Mouse (Mus musculus): Measurements from ENCODE around the gene Doc2g. TPM values are rescaled to one million over a fixed set of nuclear protein-coding genes. Genes with fewer than 3 reads are reported as not detected.
"Not testable (repeated sequence)": the region's sequence is repeated elsewhere in the genome, so short reads cannot be mapped to it uniquely, and the experiment has no call there.

Doc2g gene
- polyA plus RNA-seq, 1 experiment from 2014 or later: 6.1 TPM

GRCm38 (mm10) chr19:4027576-4027975 lies 24.5 kb downstream of the Doc2g start:
- H3K36me3 ChIP-seq (ENCODE audit: insufficient read depth, low read length): no peaks in the 10 kb centered on the region
- H3K9ac ChIP-seq (replicated peaks; ENCODE audit: low read length): no peak overlapping the region
- no peak overlapping the region for H3K4me3 ChIP-seq (ENCODE audit: low read length)
- H3K27ac ChIP-seq (ENCODE audit: low read length): no peak overlapping the region
- H3K4me2 ChIP-seq (replicated peaks; ENCODE audit: low read depth, low read length): no peak overlapping the region
- H3K9me3 ChIP-seq (ENCODE audit: low read length): peaks cover 5% of the 10 kb centered on the region; the same call in 1 of the 2 replicates
- ATAC-seq (ENCODE audit: low FRiP score, low TSS enrichment): no peak
- no peaks in the 10 kb centered on the region for H3K27me3 ChIP-seq (ENCODE audit: insufficient read depth, low read length)
- no peaks in the 10 kb centered on the region for H3K4me1 ChIP-seq (ENCODE audit: insufficient read depth, low read length)

GRCm38 (mm10) chr19:4032668-4033067 lies 29.6 kb downstream of the Doc2g start:
- ATAC-seq (ENCODE audit: low FRiP score, low TSS enrichment): no peak
- WGBS: 72% methylated on average over 7 of the region's 7 CpGs

GRCm38 (mm10) chr19:4033298-4033697 lies 30.2 kb downstream of the Doc2g start:
- Histone ChIP-seq H3K4me1 (ENCODE audit: insufficient read depth, low read length) (peaks cover 18% of the 10 kb centered on the region), H3K9ac (replicated peaks; ENCODE audit: low read length) (no peak overlapping the region), H3K4me2 (replicated peaks; ENCODE audit: low read depth, low read length) (no peak overlapping the region), H3K9me3 (ENCODE audit: low read length) (no peaks in the 10 kb centered on the region), H3K36me3 (ENCODE audit: insufficient read depth, low read length) (peaks cover 4% of the 10 kb centered on the region), H3K27ac (ENCODE audit: low read length) (no peak overlapping the region), H3K4me3 (ENCODE audit: low read length) (no peak overlapping the region), H3K27me3 (ENCODE audit: insufficient read depth, low read length) (no peaks in the 10 kb centered on the region)
- 62% methylated on average over 3 of the region's 3 CpGs for WGBS
- no peak for ATAC-seq (ENCODE audit: low FRiP score, low TSS enrichment)

More at GRCm38 (mm10) chr19:4032668-4033067, 29.6 kb downstream of the Doc2g start:
- peaks cover 14% of the 10 kb centered on the region for H3K4me1 ChIP-seq (ENCODE audit: insufficient read depth, low read length)
- H3K27me3 ChIP-seq (ENCODE audit: insufficient read depth, low read length): no peaks in the 10 kb centered on the region
- H3K36me3 ChIP-seq (ENCODE audit: insufficient read depth, low read length): peaks cover 4% of the 10 kb centered on the region
- no peak overlapping the region for H3K9ac ChIP-seq (replicated peaks; ENCODE audit: low read length)
- no peaks in the 10 kb centered on the region for H3K9me3 ChIP-seq (ENCODE audit: low read length)
- no peak overlapping the region for H3K4me3 ChIP-seq (ENCODE audit: low read length)
- H3K27ac ChIP-seq (ENCODE audit: low read length): no peak overlapping the region
- H3K4me2 ChIP-seq (replicated peaks; ENCODE audit: low read depth, low read length): no peak overlapping the region

GRCm38 (mm10) chr19:4033742-4034141 lies 30.6 kb downstream of the Doc2g start:
- peaks cover 4% of the 10 kb centered on the region for H3K36me3 ChIP-seq (ENCODE audit: insufficient read depth, low read length)
- H3K9me3 ChIP-seq (ENCODE audit: low read length): no peaks in the 10 kb centered on the region
- 66% methylated on average over 5 of the region's 5 CpGs for WGBS
- H3K27ac ChIP-seq (ENCODE audit: low read length): no peak overlapping the region
- H3K9ac ChIP-seq (replicated peaks; ENCODE audit: low read length): no peak overlapping the region
- no peaks in the 10 kb centered on the region for H3K27me3 ChIP-seq (ENCODE audit: insufficient read depth, low read length)
- no peak overlapping the region for H3K4me3 ChIP-seq (ENCODE audit: low read length)
- ATAC-seq (ENCODE audit: low FRiP score, low TSS enrichment): no peak
- H3K4me1 ChIP-seq (ENCODE audit: insufficient read depth, low read length): peaks cover 20% of the 10 kb centered on the region
- no peak overlapping the region for H3K4me2 ChIP-seq (replicated peaks; ENCODE audit: low read depth, low read length)

- Histone ChIP-seq H3K27me3 (ENCODE audit: insufficient read depth, low read length) (no peaks in the 10 kb centered on the region), H3K9me3 (ENCODE audit: low read length) (no peaks in the 10 kb centered on the region), H3K4me3 (ENCODE audit: low read length) (0 out of 2 replicates have a peak overlapping the region, but pooled peaks have one; percentile 0), H3K27ac (ENCODE audit: low read length) (no peak overlapping the region), H3K4me2 (replicated peaks; ENCODE audit: low read depth, low read length) (peak overlapping the region; percentile 35), H3K9ac (replicated peaks; ENCODE audit: low read length) (no peak overlapping the region), H3K4me1 (ENCODE audit: insufficient read depth, low read length) (peaks cover 20% of the 10 kb centered on the region), H3K36me3 (ENCODE audit: insufficient read depth, low read length) (peaks cover 4% of the 10 kb centered on the region)
- ATAC-seq (ENCODE audit: low FRiP score, low TSS enrichment): no peak
- 62% methylated on average over 12 of the region's 12 CpGs for WGBS
Measured at GRCm38 (mm10) chr19:4036327-4037045, 33.4 kb downstream of the Doc2g start.

GRCm38 (mm10) chr19:4037154-4037787 lies 34.2 kb downstream of the Doc2g start:
- H3K9me3 ChIP-seq (ENCODE audit: low read length); H3K27me3 ChIP-seq (ENCODE audit: insufficient read depth, low read length); H3K36me3 ChIP-seq (ENCODE audit: insufficient read depth, low read length): not testable (repeated sequence)
- Histone ChIP-seq H3K4me2 (replicated peaks; ENCODE audit: low read depth, low read length) (peak overlapping the region; percentile 77), H3K9ac (replicated peaks; ENCODE audit: low read length) (peak overlapping the region; percentile 95), H3K4me1 (ENCODE audit: insufficient read depth, low read length) (peaks cover 20% of the 10 kb centered on the region), H3K4me3 (ENCODE audit: low read length) (peak overlapping the region; percentile 81), H3K27ac (ENCODE audit: low read length) (peak overlapping the region; percentile 79)
- peak; percentile 32 for ATAC-seq (ENCODE audit: low FRiP score, low TSS enrichment)
- WGBS: 23% methylated on average over 7 of the region's 8 CpGs

GRCm38 (mm10) chr19:4037788-4038232 lies 34.7 kb downstream of the Doc2g start, which contains the start of gene Gstp1:
Gene Gstp1 (minus strand): TSS chr19:4037985.
- Histone ChIP-seq H3K9me3 (ENCODE audit: low read length) (no peaks in the 10 kb centered on the region), H3K27ac (ENCODE audit: low read length) (peak within 1 kb of the TSS; percentile 79), H3K36me3 (ENCODE audit: insufficient read depth, low read length) (peaks cover 4% of the 10 kb centered on the region), H3K27me3 (ENCODE audit: insufficient read depth, low read length) (no peaks in the 10 kb centered on the region), H3K4me2 (replicated peaks; ENCODE audit: low read depth, low read length) (peak within 1 kb of the TSS; percentile 77), H3K4me1 (ENCODE audit: insufficient read depth, low read length) (peaks cover 20% of the 10 kb centered on the region), H3K4me3 (ENCODE audit: low read length) (peak within 1 kb of the TSS; percentile 81), H3K9ac (replicated peaks; ENCODE audit: low read length) (peak within 1 kb of the TSS; percentile 95)
- peak; percentile 87 for ATAC-seq (ENCODE audit: low FRiP score, low TSS enrichment)
- 0% methylated on average over 26 of the region's 26 CpGs for WGBS

GRCm38 (mm10) chr19:4040941-4041340 lies 37.8 kb downstream of the Doc2g start:
- not testable (repeated sequence) for ATAC-seq (ENCODE audit: low FRiP score, low TSS enrichment); H3K9me3 ChIP-seq (ENCODE audit: low read length); H3K27ac ChIP-seq (ENCODE audit: low read length); H3K36me3 ChIP-seq (ENCODE audit: insufficient read depth, low read length); H3K9ac ChIP-seq (replicated peaks; ENCODE audit: low read length); H3K4me2 ChIP-seq (replicated peaks; ENCODE audit: low read depth, low read length); H3K27me3 ChIP-seq (ENCODE audit: insufficient read depth, low read length); H3K4me3 ChIP-seq (ENCODE audit: low read length)
- 77% methylated on average over 5 of the region's 5 CpGs for WGBS
- H3K4me1 ChIP-seq (ENCODE audit: insufficient read depth, low read length): peaks cover 17% of the 10 kb centered on the region

- H3K9ac ChIP-seq (replicated peaks; ENCODE audit: low read length); H3K36me3 ChIP-seq (ENCODE audit: insufficient read depth, low read length); H3K27me3 ChIP-seq (ENCODE audit: insufficient read depth, low read length); H3K4me2 ChIP-seq (replicated peaks; ENCODE audit: low read depth, low read length); H3K9me3 ChIP-seq (ENCODE audit: low read length); H3K4me3 ChIP-seq (ENCODE audit: low read length); ATAC-seq (ENCODE audit: low FRiP score, low TSS enrichment); H3K27ac ChIP-seq (ENCODE audit: low read length): not testable (repeated sequence)
- 92% methylated on average over 3 of the region's 4 CpGs for WGBS
- peaks cover 12% of the 10 kb centered on the region for H3K4me1 ChIP-seq (ENCODE audit: insufficient read depth, low read length)
Measured at GRCm38 (mm10) chr19:4041500-4041899, 38.4 kb downstream of the Doc2g start.

GRCm38 (mm10) chr19:4042124-4042523 lies 39.0 kb downstream of the Doc2g start:
- Histone ChIP-seq H3K9ac (replicated peaks; ENCODE audit: low read length) (no peak overlapping the region), H3K4me3 (ENCODE audit: low read length) (no peak overlapping the region), H3K9me3 (ENCODE audit: low read length) (no peaks in the 10 kb centered on the region), H3K27ac (ENCODE audit: low read length) (no peak overlapping the region), H3K27me3 (ENCODE audit: insufficient read depth, low read length) (no peaks in the 10 kb centered on the region), H3K4me1 (ENCODE audit: insufficient read depth, low read length) (peaks cover 9% of the 10 kb centered on the region; the same call in 1 of the 2 replicates), H3K4me2 (replicated peaks; ENCODE audit: low read depth, low read length) (no peak overlapping the region), H3K36me3 (ENCODE audit: insufficient read depth, low read length) (no peaks in the 10 kb centered on the region)
- WGBS: 73% methylated on average over 14 of the region's 14 CpGs
- no peak for ATAC-seq (ENCODE audit: low FRiP score, low TSS enrichment)

All from kidney, embryonic 16.5 days (tissue).